Mouse (Mus musculus) gastrocnemius, adult 2 months (tissue): ENCODE measurements around the gene Gm20908. TPM values are rescaled to one million over a fixed set of nuclear protein-coding genes. Genes with fewer than 3 reads are reported as not detected.
"Not testable (repeated sequence)": the region's sequence is repeated elsewhere in the genome, so short reads cannot be mapped to it uniquely, and the experiment has no call there.

Experiments used
- DNase-seq: peaks from one replicate; pipeline ENCODE4 v3.0.0; 2022
- H3K27ac ChIP-seq: fragments of 200-600 bp; 2 replicates; pipeline ENCODE4 v1.8.1; 2022; ENCODE audit warnings: mild to moderate bottlenecking
- H3K4me3 ChIP-seq: fragments of 200-600 bp; 2 replicates; pipeline ENCODE4 v1.8.1; 2022; ENCODE audit warnings: mild to moderate bottlenecking, moderate library complexity
- intact Hi-C: fragments of 180-260 bp; cut with DNase I; formaldehyde crosslinking; loops from one replicate; pipeline ENCODE4 v1.15.1; 2025
- long read RNA-seq, 2 experiments: library from polyadenylated mRNA; stranded (forward); transcript quantifications; one replicate each; pipeline ENCODE4 v2.0.0; 2021
- total RNA-seq, 2 experiments: library from RNA; stranded (reverse); gene quantifications; 2 replicates each; pipeline ENCODE4 v1.2.3; 2021

Gene Gm20908
- total RNA-seq = not detected
- long read RNA-seq, experiment 1 = 0 reads
- long read RNA-seq, experiment 2 = 0 reads

DNA sequence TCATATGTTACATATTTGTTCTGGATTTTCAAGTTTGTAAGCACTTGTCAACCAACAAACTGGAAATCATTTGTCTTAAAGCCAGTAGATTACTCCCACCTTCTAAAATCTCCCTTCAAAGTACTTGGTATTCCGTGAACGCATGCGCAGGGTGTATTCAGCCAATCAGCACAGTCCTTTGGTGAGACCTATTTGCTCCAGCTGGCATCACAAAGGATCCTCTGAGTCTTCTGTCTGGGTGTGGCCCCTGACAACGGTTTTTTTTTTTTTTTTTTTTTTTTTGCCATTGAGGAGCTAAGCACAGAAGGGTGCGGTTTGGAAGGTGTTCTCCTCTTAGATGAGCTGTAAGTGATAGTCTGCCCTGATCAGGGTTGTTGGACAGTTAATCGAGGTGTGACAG lies at the start of gene Gm20908:
Gm20908 (plus strand) TSS at position 301 of the 400 bp plus-strand sequence.
- intact Hi-C loops, H3K4me3 ChIP-seq, H3K27ac ChIP-seq, DNase-seq: not testable (repeated sequence)
